Mouse (Mus musculus): ENCODE results near the gene Defb29. TPM values are rescaled to one million over a fixed set of nuclear protein-coding genes. Genes with fewer than 3 reads are reported as not detected.
A peak's percentile ranks its signal among the peaks of the same experiment; 100 is the strongest.

Gene Defb29
- polyA plus RNA-seq, 1 experiment, result not detected

GRCm38 (mm10) chr2:152553774-152554423 is 14.0 kb upstream of the Defb29 start:
- Histone ChIP-seq H3K27me3 (ENCODE audit: control insufficient read depth, insufficient read depth, low read length, poor library complexity, severe bottlenecking) (0 out of 2 replicates have a peak, but pooled peaks cover 2% of the 10 kb centered on the region), H3K36me3 (ENCODE audit: control insufficient read depth, insufficient read depth, low read length, poor library complexity, severe bottlenecking) (no peaks in the 10 kb centered on the region), H3K4me1 (ENCODE audit: control insufficient read depth, insufficient read depth, low read length) (no peaks in the 10 kb centered on the region), H3K9ac (ENCODE audit: low read depth, poor library complexity, severe bottlenecking) (no peak overlapping the region), H3K27ac (ENCODE audit: insufficient read depth, low read length) (no peak overlapping the region), H3K9me3 (replicated peaks; ENCODE audit: control insufficient read depth, insufficient read depth, low read length, poor library complexity, severe bottlenecking) (no peaks in the 10 kb centered on the region), H3K4me3 (ENCODE audit: low read depth, low read length) (no peak overlapping the region)
- TF ChIP-seq CTCF (IDR thresholded peaks at IDR 0.05; ENCODE audit: low read depth, low read length) (peak; percentile 63), EP300 (IDR thresholded peaks at IDR 0.05; ENCODE audit: insufficient read depth, low read depth, low read length) (no peak)

GRCm38 (mm10) chr2:152548124-152548523 is 8.2 kb upstream of the Defb29 start:
- no peaks in the 10 kb centered on the region for H3K4me1 ChIP-seq (ENCODE audit: control insufficient read depth, insufficient read depth, low read length)
- H3K27me3 ChIP-seq (ENCODE audit: control insufficient read depth, insufficient read depth, low read length, poor library complexity, severe bottlenecking), result no peaks in the 10 kb centered on the region
- no peak overlapping the region for H3K27ac ChIP-seq (ENCODE audit: insufficient read depth, low read length)
- TF ChIP-seq CTCF (IDR thresholded peaks at IDR 0.05; ENCODE audit: low read depth, low read length), result no peak
- no peak for TF ChIP-seq EP300 (IDR thresholded peaks at IDR 0.05; ENCODE audit: insufficient read depth, low read depth, low read length)
- no peak for TF ChIP-seq POLR2A (IDR thresholded peaks at IDR 0.05; ENCODE audit: insufficient read depth, low read length)
- H3K9ac ChIP-seq (ENCODE audit: low read depth, poor library complexity, severe bottlenecking), result no peak overlapping the region
- H3K36me3 ChIP-seq (ENCODE audit: control insufficient read depth, insufficient read depth, low read length, poor library complexity, severe bottlenecking), result no peaks in the 10 kb centered on the region
- no peak overlapping the region for H3K4me3 ChIP-seq (ENCODE audit: low read depth, low read length)
- H3K9me3 ChIP-seq (replicated peaks; ENCODE audit: control insufficient read depth, insufficient read depth, low read length, poor library complexity, severe bottlenecking), result no peaks in the 10 kb centered on the region

GRCm38 (mm10) chr2:152544691-152545090 is 4.8 kb upstream of the Defb29 start:
- Histone ChIP-seq H3K36me3 (ENCODE audit: control insufficient read depth, insufficient read depth, low read length, poor library complexity, severe bottlenecking) (no peaks in the 10 kb centered on the region), H3K4me1 (ENCODE audit: control insufficient read depth, insufficient read depth, low read length) (no peaks in the 10 kb centered on the region), H3K9me3 (replicated peaks; ENCODE audit: control insufficient read depth, insufficient read depth, low read length, poor library complexity, severe bottlenecking) (no peaks in the 10 kb centered on the region), H3K27me3 (ENCODE audit: control insufficient read depth, insufficient read depth, low read length, poor library complexity, severe bottlenecking) (no peaks in the 10 kb centered on the region), H3K9ac (ENCODE audit: low read depth, poor library complexity, severe bottlenecking) (no peak overlapping the region), H3K4me3 (ENCODE audit: low read depth, low read length) (no peak overlapping the region), H3K27ac (ENCODE audit: insufficient read depth, low read length) (no peak overlapping the region)
- TF ChIP-seq POLR2A (IDR thresholded peaks at IDR 0.05; ENCODE audit: insufficient read depth, low read length) (no peak), CTCF (IDR thresholded peaks at IDR 0.05; ENCODE audit: low read depth, low read length) (peak; percentile 36), EP300 (IDR thresholded peaks at IDR 0.05; ENCODE audit: insufficient read depth, low read depth, low read length) (no peak)

GRCm38 (mm10) chr2:152543478-152543877 is 3.6 kb upstream of the Defb29 start:
- no peaks in the 10 kb centered on the region for H3K4me1 ChIP-seq (ENCODE audit: control insufficient read depth, insufficient read depth, low read length)
- no peak overlapping the region for H3K9ac ChIP-seq (ENCODE audit: low read depth, poor library complexity, severe bottlenecking)
- H3K36me3 ChIP-seq (ENCODE audit: control insufficient read depth, insufficient read depth, low read length, poor library complexity, severe bottlenecking), result no peaks in the 10 kb centered on the region
- no peak for TF ChIP-seq EP300 (IDR thresholded peaks at IDR 0.05; ENCODE audit: insufficient read depth, low read depth, low read length)
- no peak overlapping the region for H3K27ac ChIP-seq (ENCODE audit: insufficient read depth, low read length)
- H3K9me3 ChIP-seq (replicated peaks; ENCODE audit: control insufficient read depth, insufficient read depth, low read length, poor library complexity, severe bottlenecking), result no peaks in the 10 kb centered on the region
- no peak overlapping the region for H3K4me3 ChIP-seq (ENCODE audit: low read depth, low read length)
- H3K27me3 ChIP-seq (ENCODE audit: control insufficient read depth, insufficient read depth, low read length, poor library complexity, severe bottlenecking), result no peaks in the 10 kb centered on the region

- Histone ChIP-seq H3K27ac (ENCODE audit: insufficient read depth, low read length) (no peak overlapping the region), H3K4me1 (ENCODE audit: control insufficient read depth, insufficient read depth, low read length) (no peaks in the 10 kb centered on the region), H3K9me3 (replicated peaks; ENCODE audit: control insufficient read depth, insufficient read depth, low read length, poor library complexity, severe bottlenecking) (no peaks in the 10 kb centered on the region), H3K36me3 (ENCODE audit: control insufficient read depth, insufficient read depth, low read length, poor library complexity, severe bottlenecking) (no peaks in the 10 kb centered on the region), H3K9ac (ENCODE audit: low read depth, poor library complexity, severe bottlenecking) (no peak overlapping the region), H3K4me3 (ENCODE audit: low read depth, low read length) (no peak overlapping the region), H3K27me3 (ENCODE audit: control insufficient read depth, insufficient read depth, low read length, poor library complexity, severe bottlenecking) (no peaks in the 10 kb centered on the region)
- TF ChIP-seq EP300 (IDR thresholded peaks at IDR 0.05; ENCODE audit: insufficient read depth, low read depth, low read length) (no peak), POLR2A (IDR thresholded peaks at IDR 0.05; ENCODE audit: insufficient read depth, low read length) (no peak), CTCF (IDR thresholded peaks at IDR 0.05; ENCODE audit: low read depth, low read length) (peak; percentile 14)
Measured at GRCm38 (mm10) chr2:152542897-152543296, 3.0 kb upstream of the Defb29 start.

- H3K36me3 ChIP-seq (ENCODE audit: control insufficient read depth, insufficient read depth, low read length, poor library complexity, severe bottlenecking), result no peaks in the 10 kb centered on the region
- no peak for TF ChIP-seq POLR2A (IDR thresholded peaks at IDR 0.05; ENCODE audit: insufficient read depth, low read length)
- no peak for TF ChIP-seq CTCF (IDR thresholded peaks at IDR 0.05; ENCODE audit: low read depth, low read length)
- no peak for TF ChIP-seq EP300 (IDR thresholded peaks at IDR 0.05; ENCODE audit: insufficient read depth, low read depth, low read length)
- no peak overlapping the region for H3K4me3 ChIP-seq (ENCODE audit: low read depth, low read length)
- no peak overlapping the region for H3K9ac ChIP-seq (ENCODE audit: low read depth, poor library complexity, severe bottlenecking)
- no peaks in the 10 kb centered on the region for H3K9me3 ChIP-seq (replicated peaks; ENCODE audit: control insufficient read depth, insufficient read depth, low read length, poor library complexity, severe bottlenecking)
- no peaks in the 10 kb centered on the region for H3K27me3 ChIP-seq (ENCODE audit: control insufficient read depth, insufficient read depth, low read length, poor library complexity, severe bottlenecking)
- H3K27ac ChIP-seq (ENCODE audit: insufficient read depth, low read length), result no peak overlapping the region
- H3K4me1 ChIP-seq (ENCODE audit: control insufficient read depth, insufficient read depth, low read length), result no peaks in the 10 kb centered on the region
Measured at GRCm38 (mm10) chr2:152541979-152542378, 2.1 kb upstream of the Defb29 start.
